Mouse (Mus musculus) liver, embryonic 12.5 days (tissue): ENCODE measurements around the gene Camsap2. TPM values are rescaled to one million over a fixed set of nuclear protein-coding genes. Genes with fewer than 3 reads are reported as not detected.

Source experiments
- polyA plus RNA-seq: library from polyadenylated mRNA; unstranded; fragments of >200 nt; fragmentation: Nextera tagmentation; extraction: Ambion mirVana; gene quantifications from 2 replicates; pipeline ENCODE4 v1.2.1, GENCODE M21; 2016

Gene Camsap2
- polyA plus RNA-seq, 1 experiment from 2014 or later: 10.9 TPM

Other genes with a start within 250 kb of the Camsap2 start
- 2.9 and 3.6 TPM in 2 replicates for gene Kif21b, start 214.7 kb downstream of the Camsap2 start, polyA plus RNA-seq
- not detected in 2 replicates for gene Mroh3, start 133.3 kb downstream of the Camsap2 start, polyA plus RNA-seq
- gene Inava, start 111.8 kb downstream of the Camsap2 start, polyA plus RNA-seq: 0.67 and 1.0 TPM in 2 replicates
- not detected in 2 replicates for gene Gpr25, start 85.2 kb downstream of the Camsap2 start, polyA plus RNA-seq
- 7.8 and 8.3 TPM in 2 replicates for gene Ddx59, start 69.2 kb upstream of the Camsap2 start, polyA plus RNA-seq
- gene Kif14, start 120.2 kb upstream of the Camsap2 start, polyA plus RNA-seq: 11.2 and 11.3 TPM in 2 replicates